Mouse (Mus musculus) adrenal gland, adult (tissue): ENCODE results near the gene Srsf1.
"Not testable (repeated sequence)": the region's sequence is repeated elsewhere in the genome, so short reads cannot be mapped to it uniquely, and the experiment has no call there.

Experiments
- DNase-seq, 2 experiments: peaks; one replicate each; pipeline ENCODE4 v3.0.0; 2022 to 2023; ENCODE audit warnings: low spot score in 1 of 2; ENCODE audit not compliant: inconsistent age in 2 of 2

Gene Srsf1

DNA sequence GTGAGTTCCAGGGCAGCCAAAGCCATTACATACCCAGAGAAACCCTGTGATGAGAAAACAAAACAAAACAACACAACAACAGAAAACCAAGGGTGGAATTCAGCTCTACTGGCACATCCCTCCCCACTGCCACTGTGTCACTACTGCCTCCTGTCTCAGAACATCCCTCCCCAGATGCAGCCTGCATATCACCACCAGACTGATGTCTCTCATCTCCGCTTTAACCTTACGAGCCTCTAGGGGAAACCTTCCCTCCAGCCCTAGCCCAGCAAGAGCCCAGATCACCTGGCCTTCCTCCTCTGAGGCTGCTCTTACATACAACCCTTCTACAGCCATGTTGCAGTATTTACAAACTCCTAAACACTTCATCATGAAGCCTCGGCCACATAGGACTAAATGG is 9.8 kb upstream of the Srsf1 start:
- DNase-seq: no peak

DNA sequence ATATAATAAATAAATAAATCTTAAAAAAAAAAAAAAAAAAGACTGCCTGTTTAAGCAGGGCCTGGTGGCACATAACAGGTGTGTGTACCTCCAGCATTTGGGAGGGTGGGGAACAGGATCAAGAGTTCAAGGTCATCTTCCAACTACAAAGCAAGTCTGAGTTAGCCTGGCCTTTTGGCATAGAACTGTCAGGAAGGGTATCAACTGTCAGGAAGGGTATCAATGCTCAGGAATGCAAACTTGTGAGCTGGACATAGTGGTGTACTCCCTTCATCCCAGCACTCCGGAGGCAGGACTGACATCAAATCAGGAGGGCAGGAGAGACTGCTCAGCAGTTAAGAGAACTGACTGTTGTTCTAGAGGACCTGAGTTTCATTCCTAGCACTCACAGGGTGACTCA is 8.1 kb upstream of the Srsf1 start:
- DNase-seq: no peak

DNA sequence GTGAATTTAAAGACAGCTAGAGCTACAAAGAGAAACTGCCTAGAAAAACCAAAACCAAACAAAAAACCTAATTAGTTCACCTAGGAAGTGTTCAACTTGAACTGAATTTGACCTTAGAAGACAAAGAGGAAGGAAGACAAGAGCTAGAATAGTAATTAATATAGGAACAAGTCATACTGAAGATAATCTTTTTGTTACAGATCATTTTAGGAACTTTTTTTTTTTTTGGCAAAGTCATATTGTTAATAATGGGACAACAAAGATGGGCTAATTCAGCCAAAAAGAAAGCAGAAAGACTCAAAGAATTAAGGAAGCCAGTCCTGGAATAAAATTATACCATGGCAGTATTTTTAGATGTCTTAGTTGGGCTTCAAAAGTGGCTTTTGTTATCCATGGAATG is 2.9 kb upstream of the Srsf1 start:
- DNase-seq: no peak

DNA sequence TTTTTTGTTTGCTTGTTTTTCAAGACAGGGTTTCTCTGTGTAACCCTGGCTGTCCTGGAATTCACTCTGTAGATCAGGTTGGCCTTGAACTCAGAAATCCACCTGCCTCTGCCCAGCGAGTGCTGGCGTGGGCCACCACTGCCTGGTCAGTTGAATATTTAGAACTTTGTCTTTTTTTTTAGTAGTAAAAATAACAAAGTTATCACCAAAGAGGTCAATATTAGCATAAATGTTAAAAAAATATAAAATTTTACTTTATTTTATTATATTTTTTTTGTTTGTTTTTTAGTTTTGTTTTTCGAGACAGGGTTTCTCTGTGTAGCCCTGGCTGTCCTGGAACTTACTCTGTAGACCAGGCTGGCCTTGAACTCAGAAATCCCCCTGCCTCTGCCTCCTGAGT is 2.0 kb upstream of the Srsf1 start:
- DNase-seq: not testable (repeated sequence)

DNA sequence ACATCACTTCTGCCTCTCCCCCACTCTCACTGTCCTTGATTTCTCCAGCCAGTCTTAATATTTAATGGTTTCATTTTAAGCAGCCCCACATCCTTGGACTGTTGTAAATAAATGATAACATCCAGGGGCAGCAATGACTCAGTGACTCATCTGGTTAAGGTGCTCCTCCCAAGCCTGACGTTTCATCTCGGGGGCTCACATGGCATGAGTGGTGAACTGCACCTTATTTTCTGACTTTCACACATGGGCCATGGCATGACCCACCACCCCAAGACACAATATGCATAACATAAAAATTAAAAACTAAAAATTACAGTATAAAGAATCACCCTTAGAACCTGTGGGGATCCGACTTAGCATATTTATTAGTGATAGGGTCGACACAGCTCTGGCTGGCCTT is 1.3 kb upstream of the Srsf1 start:
- DNase-seq: peak in 1 of 2 experiments; percentile 68

DNA sequence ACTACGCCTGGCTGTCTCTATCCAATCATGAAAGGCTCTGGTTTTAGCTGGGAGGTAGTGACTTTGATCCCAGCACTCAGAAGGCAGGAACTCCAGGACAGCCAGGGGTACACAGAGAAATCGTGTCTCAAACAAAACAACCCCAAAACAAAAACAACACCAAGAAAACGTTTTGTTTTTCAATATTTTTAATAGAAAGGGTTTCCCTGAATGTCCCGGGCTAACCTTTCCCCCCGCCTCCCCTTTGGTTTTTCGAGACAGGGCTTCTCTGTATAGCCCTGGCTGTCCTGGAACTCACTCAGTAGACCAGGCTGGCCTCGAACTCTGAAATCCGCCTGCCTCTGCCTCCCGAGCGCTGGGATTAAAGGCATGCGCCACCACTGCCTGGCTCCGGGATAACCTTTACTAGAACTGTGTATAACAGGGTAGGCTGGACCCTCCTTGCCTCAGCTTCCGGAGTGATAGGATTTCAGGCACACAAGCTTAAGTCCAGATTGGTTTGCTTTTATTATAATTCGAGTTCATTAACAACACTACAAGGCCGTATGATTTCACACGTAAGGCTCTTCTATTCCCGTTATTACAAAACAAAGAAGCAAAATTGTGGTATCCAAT is 743 bp upstream of the Srsf1 start:
- DNase-seq: peak; percentile 33 to 68

DNA sequence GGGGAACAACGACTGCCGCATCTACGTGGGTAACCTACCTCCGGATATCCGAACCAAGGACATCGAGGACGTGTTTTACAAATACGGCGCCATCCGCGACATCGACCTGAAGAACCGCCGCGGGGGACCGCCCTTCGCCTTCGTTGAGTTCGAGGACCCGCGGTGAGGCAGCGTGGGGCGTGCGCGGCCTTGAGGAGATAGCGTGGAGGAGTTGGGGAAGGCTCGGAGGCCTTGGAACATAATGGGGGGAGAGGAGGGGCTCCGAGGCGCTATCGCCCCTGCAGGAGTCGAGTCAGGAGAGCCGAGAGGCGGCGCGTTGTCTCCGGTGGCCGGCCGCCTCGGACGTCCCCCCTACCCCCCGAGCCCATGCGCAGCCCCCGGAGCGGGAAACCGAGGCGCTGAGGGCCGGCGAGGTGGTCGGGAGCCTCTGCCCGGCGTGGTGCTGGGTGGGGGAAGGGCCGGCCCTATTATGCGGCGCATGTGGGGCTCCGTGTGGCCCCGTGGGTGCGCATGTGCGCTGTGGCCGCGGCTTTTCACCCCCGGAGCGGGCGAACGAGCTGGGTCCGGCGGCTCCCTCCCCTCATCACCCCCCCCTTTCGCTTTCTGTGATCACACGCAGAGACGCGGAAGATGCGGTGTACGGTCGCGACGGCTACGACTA is 828 bp downstream of the Srsf1 start:
- DNase-seq: peak; percentile 84 to 92

DNA sequence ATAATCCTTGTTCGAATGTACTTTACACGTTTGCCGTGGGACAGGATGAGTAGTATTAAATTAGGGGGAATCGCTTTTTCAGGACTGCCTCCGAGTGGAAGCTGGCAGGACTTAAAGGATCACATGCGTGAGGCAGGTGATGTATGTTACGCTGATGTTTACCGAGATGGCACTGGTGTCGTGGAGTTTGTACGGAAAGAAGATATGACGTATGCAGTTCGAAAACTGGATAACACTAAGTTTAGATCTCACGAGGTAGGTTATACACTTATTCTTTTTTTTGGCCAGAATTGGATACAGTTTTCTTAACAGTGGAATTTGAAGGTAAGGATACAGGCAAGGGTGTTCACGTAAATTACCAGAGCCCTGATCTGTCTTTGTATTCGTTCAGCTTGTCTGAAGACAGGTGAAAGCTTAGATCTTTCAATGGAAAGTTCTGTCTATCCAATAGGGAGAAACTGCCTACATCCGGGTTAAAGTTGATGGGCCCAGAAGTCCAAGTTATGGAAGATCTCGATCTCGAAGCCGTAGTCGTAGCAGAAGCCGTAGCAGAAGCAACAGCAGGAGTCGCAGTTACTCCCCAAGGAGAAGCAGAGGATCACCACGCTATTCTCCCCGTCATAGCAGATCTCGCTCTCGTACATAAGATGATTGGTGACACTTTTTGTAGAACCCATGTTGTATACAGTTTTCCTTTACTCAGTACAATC is 1.9 kb downstream of the Srsf1 start:
- DNase-seq: peak in 1 of 2 experiments; percentile 69

DNA sequence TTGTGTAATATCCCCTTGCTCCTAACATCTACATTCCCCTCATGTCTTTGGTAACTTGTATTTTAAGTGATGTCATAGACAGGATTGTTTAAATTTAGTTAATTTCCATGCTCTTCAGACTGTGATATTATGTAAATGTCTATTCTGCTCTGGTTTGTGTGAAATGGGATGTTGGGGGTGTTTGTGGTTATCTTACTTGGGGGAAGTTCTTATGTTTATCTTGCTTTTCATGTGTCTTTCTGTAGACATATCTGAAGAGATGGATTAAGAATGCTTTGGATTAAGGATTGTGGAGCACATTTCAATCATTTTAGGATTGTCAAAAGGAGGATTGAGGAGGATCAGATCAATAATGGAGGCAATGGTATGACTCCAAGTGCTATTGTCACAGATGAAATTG is 2.6 kb downstream of the Srsf1 start:
- no peak for DNase-seq

DNA sequence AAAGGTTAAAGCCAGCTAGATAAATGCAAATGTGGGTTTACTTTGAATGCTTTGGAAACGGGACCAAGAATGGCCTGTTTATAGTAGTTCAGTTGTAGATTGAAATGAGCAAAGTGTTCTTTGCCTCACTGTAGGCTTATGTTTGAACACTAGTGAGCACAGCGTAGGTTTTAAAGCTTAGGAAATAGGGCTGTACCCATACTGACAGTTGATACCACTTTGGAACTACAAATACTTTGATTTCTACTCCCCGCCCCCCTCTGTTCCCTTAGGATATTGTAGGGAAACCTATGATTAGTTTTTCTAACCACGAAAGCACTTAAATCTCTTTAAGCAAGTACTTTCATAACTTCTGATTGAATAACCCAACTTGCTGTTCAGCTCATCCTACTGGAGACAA is 5.5 kb downstream of the Srsf1 start:
- DNase-seq: no peak

DNA sequence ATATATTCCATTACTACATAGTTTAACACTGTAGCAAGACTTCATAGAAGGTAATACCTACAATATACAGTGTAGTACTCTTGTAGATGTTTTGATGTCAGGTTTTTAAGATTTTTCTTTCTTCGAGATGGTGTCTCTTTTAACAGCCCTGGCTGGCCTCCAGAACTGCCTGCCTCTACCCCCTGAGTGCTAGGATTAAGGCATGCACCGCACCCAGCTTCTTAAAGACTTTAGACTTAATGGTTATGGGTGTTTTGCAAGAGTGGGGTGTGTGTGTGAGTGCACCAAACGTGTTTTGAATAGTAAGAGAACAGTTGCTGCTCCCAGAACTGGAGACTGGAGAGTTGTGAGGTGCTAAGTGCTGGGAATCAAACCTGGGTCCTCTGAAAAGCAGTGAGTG is 6.6 kb downstream of the Srsf1 start:
- peak in 1 of 2 experiments; percentile 38 for DNase-seq

DNA sequence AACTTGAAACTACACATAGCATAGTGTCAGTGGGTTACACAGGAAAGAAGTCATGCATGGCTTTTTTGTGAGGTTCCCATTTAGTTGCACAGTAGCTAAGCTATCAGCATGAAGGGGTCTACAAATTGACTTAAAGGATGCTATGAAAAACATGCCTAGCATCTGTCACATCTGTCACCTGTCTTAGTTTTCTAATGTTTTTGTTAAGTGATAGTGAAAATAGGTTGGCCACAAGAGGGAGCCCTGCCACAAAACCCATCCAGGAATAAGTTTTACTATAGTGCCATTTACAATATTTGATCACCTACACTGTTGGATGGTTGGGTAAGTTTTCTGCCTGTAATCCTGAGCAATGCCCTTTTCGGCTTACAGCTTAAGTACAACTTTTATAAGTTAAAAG is 7.4 kb downstream of the Srsf1 start:
- peak; percentile 34 to 80 for DNase-seq

DNA sequence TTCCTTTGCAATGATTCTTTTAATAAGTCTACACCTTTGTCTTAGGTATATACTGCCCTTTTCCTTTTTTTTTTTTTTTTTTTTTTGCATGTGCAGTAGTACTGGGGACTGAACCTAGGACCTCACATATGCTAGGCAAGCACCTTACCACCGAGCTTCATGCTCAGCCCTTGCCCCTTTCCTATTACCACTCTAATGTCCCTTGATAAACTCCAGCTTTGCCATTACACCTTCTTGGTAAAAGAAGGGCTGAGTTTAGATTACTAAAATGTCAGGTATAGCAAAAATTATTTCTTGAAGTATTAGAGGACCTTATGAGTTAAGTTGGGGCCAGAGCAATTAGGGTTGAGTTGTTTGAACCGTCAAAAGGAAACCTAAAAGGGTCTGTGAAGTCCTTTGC is 8.6 kb downstream of the Srsf1 start:
- no peak for DNase-seq

DNA sequence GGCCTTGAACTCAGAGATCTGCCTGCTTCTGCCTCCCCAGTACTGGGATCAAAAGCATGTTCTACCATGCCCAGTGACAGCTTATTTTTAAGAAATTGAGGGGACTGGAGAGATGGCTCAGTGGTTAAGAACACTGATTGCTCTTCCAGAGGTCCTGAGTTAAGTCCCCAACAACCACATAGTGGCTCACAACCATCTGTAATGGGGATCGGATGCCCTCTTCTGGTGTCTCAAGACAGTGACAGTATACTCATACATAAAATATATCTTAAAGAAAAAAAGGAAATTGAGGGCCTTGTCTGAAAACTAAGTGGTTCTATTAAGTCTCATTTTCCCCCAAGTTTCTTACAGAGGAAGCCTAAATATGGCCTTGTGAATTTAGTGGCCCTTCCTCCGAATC is 10.6 kb downstream of the Srsf1 start:
- DNase-seq: no peak

DNA sequence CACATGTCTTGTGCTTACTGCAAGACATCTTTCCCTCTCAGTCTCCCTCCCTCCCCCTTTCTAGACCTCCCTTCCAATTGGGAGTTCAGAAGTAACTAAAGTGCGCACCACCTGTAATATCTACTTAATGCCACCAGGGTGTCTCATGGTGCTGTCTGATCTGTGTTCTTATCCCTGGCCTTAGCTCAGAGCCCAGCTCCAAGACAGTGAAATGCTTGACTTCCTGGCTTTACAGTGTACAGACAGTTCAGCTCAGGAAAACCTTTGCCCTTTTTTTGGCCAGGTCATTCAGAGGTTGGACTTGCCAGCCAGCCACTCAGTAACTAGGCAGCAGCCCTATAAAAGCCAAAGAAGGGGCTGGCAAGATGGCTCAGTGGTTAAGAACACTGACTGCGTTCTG is 12.0 kb downstream of the Srsf1 start:
- peak; percentile 51 to 86 for DNase-seq

DNA sequence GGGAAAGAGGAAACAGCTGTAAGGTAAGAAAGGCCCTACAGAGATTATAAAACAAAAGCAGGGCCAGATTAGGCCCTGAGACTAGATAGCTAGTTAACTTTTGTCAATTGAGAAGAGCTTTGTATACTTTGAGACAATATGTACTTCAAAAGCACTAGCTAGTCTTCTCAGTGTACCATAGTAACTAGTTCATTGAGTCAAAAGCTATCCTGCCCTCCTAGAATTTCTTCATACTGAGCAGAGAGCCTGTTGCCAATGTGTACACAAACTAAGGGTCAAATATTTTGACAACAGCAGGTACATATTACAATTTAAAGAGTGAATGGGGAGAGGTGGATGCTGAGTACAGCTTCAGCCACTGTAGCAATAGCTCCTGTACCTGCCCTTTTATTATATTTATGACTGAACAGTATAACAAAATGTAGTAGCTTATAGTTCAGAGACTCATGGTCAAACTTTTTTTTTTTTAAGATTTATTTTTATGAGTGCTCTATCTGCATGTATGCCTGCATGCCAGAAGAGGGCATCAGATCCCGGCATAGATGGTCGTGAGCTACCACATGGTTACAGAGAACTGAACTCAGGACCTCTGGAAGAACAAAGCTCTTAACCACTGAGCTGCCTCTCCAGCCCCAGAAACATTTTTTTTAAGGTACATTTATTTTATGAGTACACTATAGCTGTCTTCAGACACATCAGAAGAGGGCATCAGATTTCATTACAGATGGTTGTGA is 14.9 kb downstream of the Srsf1 start:
- DNase-seq: peak; percentile 29 to 65

DNA sequence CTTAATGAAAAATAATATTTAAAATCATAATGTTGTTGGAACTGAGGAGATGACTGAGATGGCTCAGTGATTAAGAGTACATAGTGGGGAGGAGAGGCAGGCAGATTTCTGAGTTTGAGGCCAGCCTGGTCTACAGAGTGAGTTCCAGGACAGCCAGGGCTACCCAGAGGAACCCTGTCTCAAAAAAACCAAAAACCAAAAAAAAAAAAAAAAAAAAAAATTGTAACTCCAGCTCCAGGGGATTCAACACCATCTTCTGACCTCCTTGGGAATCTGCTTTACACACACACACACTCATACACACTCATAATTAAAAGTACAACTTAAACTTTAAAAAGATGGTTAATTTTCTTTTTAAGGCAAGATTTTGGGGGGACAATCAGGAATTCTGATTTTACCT is 18.6 kb downstream of the Srsf1 start:
- no peak for DNase-seq

DNA sequence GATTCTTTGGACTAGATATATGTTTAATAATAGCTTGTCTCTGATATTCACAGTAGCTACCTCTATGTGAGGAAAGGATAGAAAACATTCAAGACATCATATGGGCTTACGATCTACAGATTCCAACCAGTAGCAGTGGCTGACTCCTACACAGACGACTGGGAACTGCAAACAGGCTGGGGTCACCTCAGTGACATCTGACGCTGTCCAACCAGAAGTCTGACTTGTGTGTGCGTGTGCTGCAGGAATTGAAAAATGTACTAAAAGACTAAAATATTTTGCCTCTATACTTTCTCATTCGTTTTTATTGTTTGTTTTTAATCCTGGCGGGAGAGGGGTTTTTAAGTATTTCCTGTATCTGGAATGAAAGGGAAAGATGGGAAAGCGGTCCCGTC is 20.0 kb downstream of the Srsf1 start:
- no peak for DNase-seq

DNA sequence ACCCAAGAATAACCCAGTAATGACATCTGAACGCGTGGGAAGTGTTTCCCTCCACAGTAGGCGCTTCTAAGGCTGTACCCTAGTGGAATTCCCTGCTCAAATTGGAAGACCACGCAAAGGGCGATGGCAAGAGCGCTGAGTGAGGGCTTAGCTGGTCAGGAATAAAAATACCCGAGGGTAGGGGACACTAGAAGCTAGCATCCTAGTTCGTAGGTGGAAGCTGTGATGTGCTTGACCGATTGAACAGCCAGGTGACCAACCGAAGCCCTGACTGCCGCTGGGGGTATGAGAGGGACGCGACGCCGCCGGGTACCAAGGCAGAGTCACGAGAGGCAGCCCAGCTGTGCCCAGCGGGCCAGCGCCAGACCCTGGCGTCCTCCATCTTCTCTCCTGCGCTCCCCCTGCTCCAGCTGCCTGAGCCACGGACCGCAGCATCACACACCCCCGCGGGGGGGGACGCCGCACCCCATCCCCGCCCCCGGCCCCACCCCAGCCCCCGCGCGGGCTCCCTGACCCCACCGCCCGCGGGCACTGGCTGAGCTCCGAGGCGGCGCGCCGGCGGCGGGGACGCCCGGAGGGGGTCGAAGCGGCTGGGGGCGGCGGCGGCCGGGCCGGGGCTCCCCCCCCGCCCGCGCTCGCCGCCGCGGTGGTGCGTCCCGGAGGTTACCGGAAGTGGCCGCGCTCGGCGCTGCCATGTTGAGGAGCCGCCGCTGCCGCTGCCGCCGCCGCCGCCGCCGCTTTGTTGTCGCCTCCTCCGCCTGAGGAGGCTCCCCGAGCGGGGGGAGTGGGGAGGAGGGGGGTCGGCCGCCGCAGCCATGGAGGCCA is 20.6 kb downstream of the Srsf1 start, which contains the start of gene Vezf1:
Gene Vezf1 (plus strand): TSS at position 694 of the 825 bp plus-strand sequence.
- peak; percentile 86 to 95 for DNase-seq

DNA sequence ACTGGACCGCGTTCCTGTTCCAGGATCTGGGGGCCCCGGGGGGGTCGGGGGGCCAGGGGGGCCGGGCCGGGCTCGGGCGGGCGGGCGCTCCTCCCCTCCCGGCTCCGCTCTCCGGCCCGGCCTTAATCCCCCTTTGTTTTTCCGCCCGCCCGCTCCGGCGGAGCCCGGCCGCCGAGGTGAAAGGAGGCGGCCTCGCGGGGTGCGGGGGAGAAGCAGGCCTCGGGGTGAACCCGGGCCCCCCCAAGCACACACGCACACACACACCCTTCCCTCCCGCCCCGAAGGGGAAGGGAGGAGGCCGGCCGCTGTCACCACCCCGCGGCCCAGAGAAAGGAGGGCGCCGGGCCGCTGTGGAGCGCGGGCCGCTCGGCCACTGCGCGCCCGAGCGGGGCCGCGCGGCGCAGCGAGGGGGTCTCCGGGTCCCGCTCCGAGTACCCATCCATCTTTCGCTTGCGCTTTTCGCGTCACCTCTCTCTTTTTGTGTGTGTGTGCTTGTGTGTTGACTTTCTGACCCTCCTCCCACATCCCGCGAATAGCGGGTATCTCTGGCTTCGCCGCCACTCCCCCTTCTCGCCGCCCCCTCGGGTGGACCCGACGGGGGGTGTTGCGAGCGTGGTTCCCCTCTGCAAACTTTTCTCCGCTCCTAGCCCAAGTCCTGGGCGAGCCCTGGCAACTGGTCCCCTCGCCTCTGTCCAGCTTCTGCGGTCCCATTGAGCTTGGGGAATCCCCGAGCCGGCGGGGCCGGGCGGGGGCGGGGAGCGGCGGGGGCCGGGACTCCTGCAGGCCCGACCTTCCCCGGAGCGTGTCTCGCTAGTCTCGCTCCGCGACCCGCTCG is 21.5 kb downstream of the Srsf1 start:
- peak; percentile 84 to 94 for DNase-seq
